Comparison of ENCODE assay signal across 10 mouse cellular contexts in genomic region chr9:46061696-46062425, GRCm38 (mm10). TPM values are rescaled to one million over a fixed set of nuclear protein-coding genes. Genes with fewer than 3 reads are reported as not detected.
DNase-seq lines count a peak whose midpoint lies in the region; ATAC-seq and TF ChIP-seq lines count a peak whose summit lies in the region.
"Had no signal": no experiment of that assay in that cellular context is flagged by ENCODE, and none has a peak within 500 bp of the region (broad histone marks: within the 10 kb centered on the region; RNA-seq: fewer than 3 reads in every experiment).

No protein-coding gene starts in this region.

- no peak overlapping the region for H3K9ac ChIP-seq in heart, adult 2 months (ENCODE audit: low read depth, low read length)
- H3K9ac ChIP-seq: embryonic facial prominence, embryonic 12.5 days had no signal

- no peak overlapping the region for H3K4me3 ChIP-seq in heart, adult 2 months
- H3K4me3 ChIP-seq in heart, embryonic 10.5 days, result no peak overlapping the region
- no peak overlapping the region for H3K4me3 ChIP-seq in cortical plate, adult 2 months (ENCODE audit: insufficient read depth, low read length)
- H3K4me3 ChIP-seq: embryonic facial prominence, embryonic 12.5 days had no signal

- peaks cover 18% of the 10 kb centered on the region for H3K79me2 ChIP-seq in heart, adult 2 months (replicated peaks; ENCODE audit: control insufficient read depth, insufficient read depth, low read length)

- ATAC-seq in inflammation-experienced regulatory T-cells, adult 6 months, result no peak

- peaks cover 11% of the 10 kb centered on the region for H3K4me1 ChIP-seq in heart, adult 2 months (ENCODE audit: control insufficient read depth, insufficient read depth, low read length)
- H3K4me1 ChIP-seq in heart, embryonic 10.5 days, result no peaks in the 10 kb centered on the region
- H3K4me1 ChIP-seq in cortical plate, adult 2 months (ENCODE audit: control insufficient read depth, insufficient read depth, low read length), result peaks cover 9% of the 10 kb centered on the region
- H3K4me1 ChIP-seq: embryonic facial prominence, embryonic 12.5 days had no signal

- TF ChIP-seq EP300 in heart, adult 2 months (IDR thresholded peaks at IDR 0.05; ENCODE audit: insufficient read depth, low read depth, low read length), result no peak

- TF ChIP-seq POLR2A in heart, adult 2 months (IDR thresholded peaks at IDR 0.05; ENCODE audit: insufficient read depth, low read depth, low read length), result no peak
- no peak for TF ChIP-seq POLR2A in cortical plate, adult 2 months (IDR thresholded peaks at IDR 0.05; ENCODE audit: extremely low read depth, insufficient read depth, low read length)

- peak in 1 of 2 experiments; percentile 52 for DNase-seq in heart, adult 2 months
- DNase-seq in heart, embryonic 10.5 days (ENCODE audit: low spot score), result no peak
- peak; percentile 46 for DNase-seq in Muller cell, postnatal 12 days (ENCODE audit: inconsistent ontology term)
- DNase-seq in left cerebral cortex, postnatal 14 days (ENCODE audit: low spot score in 2 of 2), result peak; percentile 51 to 73
- no peak for DNase-seq in embryo, embryonic 10.5 days (ENCODE audit: low spot score)
- no peak for DNase-seq in T-cell, adult 2 months (ENCODE audit: low spot score)

- 28% methylated on average over 9 of the region's 9 CpGs for WGBS in heart, adult 2 months
- WGBS in heart, embryonic 10.5 days, result 81% methylated on average over 9 of the region's 9 CpGs

- TF ChIP-seq CTCF in heart, adult 2 months (IDR thresholded peaks at IDR 0.05), result no peak
- no peak for TF ChIP-seq CTCF in cortical plate, adult 2 months (IDR thresholded peaks at IDR 0.05; ENCODE audit: extremely low read depth, insufficient read depth, low read length)

- intact Hi-C loops in heart, adult 2 months (cut with DNase I), result no loop called here
- intact Hi-C loops in left cerebral cortex, postnatal 14 days (cut with DNase I), result no loop called here

- H3K9me3 ChIP-seq in heart, embryonic 10.5 days, result no peaks in the 10 kb centered on the region
- H3K9me3 ChIP-seq: embryonic facial prominence, embryonic 12.5 days; G1E had no signal

- H3K36me3 ChIP-seq in heart, adult 2 months (ENCODE audit: control insufficient read depth, insufficient read depth, low read length), result peaks cover 4% of the 10 kb centered on the region
- no peaks in the 10 kb centered on the region for H3K36me3 ChIP-seq in heart, embryonic 10.5 days
- H3K36me3 ChIP-seq: embryonic facial prominence, embryonic 12.5 days had no signal

- no peaks in the 10 kb centered on the region for H3K27me3 ChIP-seq in heart, adult 2 months (ENCODE audit: control insufficient read depth, insufficient read depth, low read length)
- no peaks in the 10 kb centered on the region for H3K27me3 ChIP-seq in heart, embryonic 10.5 days (ENCODE audit: insufficient read depth, poor library complexity, severe bottlenecking)
- H3K27me3 ChIP-seq: embryonic facial prominence, embryonic 12.5 days had no signal

- peak overlapping the region; percentile 15; the same call in 1 of the 2 replicates for H3K27ac ChIP-seq in heart, adult 2 months
- H3K27ac ChIP-seq in heart, embryonic 10.5 days, result no peak overlapping the region
- H3K27ac ChIP-seq in cortical plate, adult 2 months (ENCODE audit: insufficient read depth, low read length), result peak overlapping the region; percentile 51
- H3K27ac ChIP-seq: embryonic facial prominence, embryonic 12.5 days had no signal

RNA-seq across cellular contexts. Expression of gene Sik3, which starts 49.2 kb away (rescaled TPM):
- total RNA-seq in heart, adult 2 months (2021), result 10 to 100 TPM; 62.1 to 81.1 TPM
- polyA plus RNA-seq in heart, adult 2 months (2012; rRNA removed), result 30.7 and 32.1 TPM in 2 replicates
- polyA plus RNA-seq in heart, embryonic 10.5 days (2016; fragmentation: Nextera tagmentation; extraction: Ambion mirVana), result 6.4 and 8.0 TPM in 2 replicates
- polyA plus RNA-seq in cortical plate, adult 2 months (2012; rRNA removed), result 46.5 and 47.0 TPM in 2 replicates
- total RNA-seq in left cerebral cortex, postnatal 14 days (2021), result 100 to 1,000 TPM in 1 of 2 experiments, 10 to 100 TPM in 1; 95.0 to 103 TPM
- 10 to 100 TPM; 11.0 to 13.9 (median 11.5) TPM for polyA plus RNA-seq in inflammation-experienced regulatory T-cells, adult 6 months (2017; shearing (Covaris generic))

RNA-seq across cellular contexts. Expression of gene Pafah1b2, which starts 49.4 kb away (rescaled TPM):
- 10 to 100 TPM; 46.0 to 49.0 TPM for total RNA-seq in heart, adult 2 months (2021)
- 17.1 and 28.8 TPM in 2 replicates for polyA plus RNA-seq in heart, adult 2 months (2012; rRNA removed)
- polyA plus RNA-seq in heart, embryonic 10.5 days (2016; fragmentation: Nextera tagmentation; extraction: Ambion mirVana), result 183 and 212 TPM in 2 replicates
- 90.3 and 92.6 TPM in 2 replicates for polyA plus RNA-seq in cortical plate, adult 2 months (2012; rRNA removed)
- total RNA-seq in left cerebral cortex, postnatal 14 days (2021), result 100 to 1,000 TPM; 212 to 230 TPM
- polyA plus RNA-seq in inflammation-experienced regulatory T-cells, adult 6 months (2017; shearing (Covaris generic)), result 10 to 100 TPM; 58.6 to 75.2 (median 67.0) TPM

Comparison
In these comparisons a context has a peak if more than half of its experiments do, and no peak if none do; other contexts are left out.
1. DNase-seq: peak in Muller cell, postnatal 12 days (single experiment) and left cerebral cortex, postnatal 14 days (2 of 2); none in heart, embryonic 10.5 days (single experiment), embryo, embryonic 10.5 days (single experiment) and T-cell, adult 2 months (single experiment).